Mouse (Mus musculus) adrenal gland, postnatal 25 days (tissue): ENCODE measurements around the gene Dcaf5. TPM values are rescaled to one million over a fixed set of nuclear protein-coding genes. Genes with fewer than 3 reads are reported as not detected.

Experiments
- microRNA-seq, 2 experiments: library from miRNA; unstranded; fragments of <30 nt; microRNA quantifications; one replicate each; pipeline ENCODE4 v1.2.0; 2021
- total RNA-seq: library from RNA; stranded (reverse); gene quantifications from 2 replicates; pipeline ENCODE4 v1.2.3, GENCODE M21; 2021

Dcaf5 gene
- total RNA-seq, 1 experiment from 2014 or later: 37.2 TPM

Small RNA genes lying within 50 kb of the gene (microRNA-seq; reads per million reads assigned to microRNA genes)
- gene Mir1843a: 328 to 376 reads per million in 2 experiments

Other genes with a start within 250 kb of the Dcaf5 start
- gene Actn1, start 176.2 kb downstream of the Dcaf5 start, total RNA-seq: 35.0 and 37.3 TPM in 2 replicates
- gene Exd2, start 26.5 kb upstream of the Dcaf5 start, total RNA-seq: 20.4 and 22.5 TPM in 2 replicates
- gene Galnt16, start 81.7 kb upstream of the Dcaf5 start, total RNA-seq: 6.8 and 8.0 TPM in 2 replicates
- 44.5 and 48.4 TPM in 2 replicates for gene Slc39a9, start 207.3 kb upstream of the Dcaf5 start, total RNA-seq
- gene Erh, start 207.7 kb upstream of the Dcaf5 start, total RNA-seq: 46.9 and 50.2 TPM in 2 replicates